Mouse (Mus musculus): ENCODE results near the gene Esp36.
"Not testable (repeated sequence)": the region's sequence is repeated elsewhere in the genome, so short reads cannot be mapped to it uniquely, and the experiment has no call there.

Esp36 gene

DNA sequence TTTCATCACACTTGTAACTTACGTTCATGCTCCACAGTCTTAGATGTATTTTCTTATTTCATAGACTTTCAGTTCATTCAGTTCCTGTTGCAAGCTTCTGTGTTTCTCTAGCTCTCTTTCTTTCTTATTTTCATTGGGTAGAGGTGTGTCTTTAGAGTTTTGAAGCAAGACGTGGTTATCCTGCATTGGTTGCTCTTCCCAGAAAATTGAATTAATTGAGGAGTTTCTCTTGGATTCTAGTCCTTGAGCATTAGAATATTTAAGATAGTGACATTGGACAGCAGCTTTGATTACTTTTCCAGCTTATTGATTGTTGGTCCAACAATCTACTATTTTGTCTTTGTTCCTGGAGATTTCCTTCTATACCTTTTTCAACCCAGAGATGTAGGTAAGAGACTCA is at the start of gene Esp36:
Esp36 (minus strand) TSS at position 101 of the 400 bp plus-strand sequence.
- DNase-seq (ENCODE audit: low spot score), result no peak

DNA sequence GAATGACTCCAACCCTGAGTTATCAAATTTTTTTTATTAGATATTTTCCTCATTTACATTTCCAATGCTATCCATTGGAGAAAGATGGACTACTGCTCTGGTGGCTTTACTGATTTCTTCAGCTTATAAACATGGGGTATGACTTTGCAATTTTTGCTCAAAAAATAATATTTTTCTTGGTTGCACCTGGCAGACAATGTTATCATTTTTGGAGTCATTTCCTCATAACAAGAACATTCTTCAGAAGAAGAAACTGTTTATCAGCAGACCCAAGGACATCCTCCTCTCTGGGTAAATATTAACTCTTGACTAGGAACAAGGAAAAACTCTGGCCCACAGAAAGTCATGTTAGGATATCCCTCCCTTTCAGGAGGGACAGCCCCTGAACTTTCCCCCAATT is 36.2 kb upstream of the Esp36 start:
- not testable (repeated sequence) for DNase-seq (ENCODE audit: low spot score)

DNA sequence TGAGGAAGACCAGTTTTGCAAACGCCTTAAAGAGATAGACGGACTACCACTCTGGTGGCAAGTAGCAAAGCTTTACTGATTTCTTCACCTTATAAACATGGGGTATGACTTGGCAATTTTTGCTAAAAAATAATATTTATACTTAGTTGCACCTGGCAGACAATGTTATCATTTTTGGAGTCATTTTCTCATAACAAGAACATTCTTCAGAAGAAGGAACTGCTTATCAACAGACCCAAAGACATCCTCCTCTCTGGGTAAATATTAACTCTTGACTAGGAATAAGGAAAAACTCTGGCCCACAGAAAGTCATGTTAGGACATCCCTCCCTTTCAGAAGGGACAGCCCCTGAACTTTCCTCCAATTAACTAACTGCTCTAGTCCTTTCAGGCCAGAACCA is 30.7 kb upstream of the Esp36 start:
- no peak for DNase-seq (ENCODE audit: low spot score)

DNA sequence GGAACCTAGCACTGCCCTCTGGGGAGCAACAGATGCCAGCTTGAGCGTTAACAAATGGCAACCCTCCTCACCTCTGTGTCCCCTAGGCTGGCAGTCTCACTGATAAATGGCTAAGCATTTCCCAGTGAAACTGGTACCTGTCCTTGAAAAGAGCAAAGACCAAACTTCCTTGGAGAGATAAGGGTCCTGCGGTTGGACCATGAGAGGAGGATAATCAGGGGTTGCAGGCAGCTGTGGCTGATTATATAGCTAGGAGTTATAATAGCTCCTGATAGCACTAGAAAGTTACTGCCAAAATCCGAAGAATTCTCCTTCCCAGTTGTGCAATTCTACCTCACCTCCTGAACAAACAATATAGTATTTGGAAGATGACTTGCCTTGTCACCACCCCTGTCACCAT is 13.8 kb downstream of the Esp36 start:
- DNase-seq (ENCODE audit: low spot score), result no peak

DNA sequence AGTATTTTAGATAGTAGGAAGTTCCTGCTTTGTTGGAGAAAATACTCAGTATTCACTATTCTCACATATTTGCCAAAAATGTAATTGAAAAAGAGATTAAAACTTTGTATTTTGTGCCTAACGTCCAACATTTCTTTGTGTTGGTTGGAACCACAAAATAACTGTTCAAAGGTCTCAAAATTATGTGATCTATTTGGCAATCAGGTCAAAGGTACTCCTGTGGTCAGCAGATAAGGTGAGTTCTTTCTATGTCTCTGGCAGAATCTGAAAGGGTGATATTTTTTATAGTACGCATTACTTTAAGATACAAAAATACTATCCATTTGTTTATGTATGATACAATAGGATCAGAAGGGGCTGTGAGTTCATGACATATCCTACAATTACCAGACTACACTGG is 28.2 kb downstream of the Esp36 start:
- DNase-seq (ENCODE audit: low spot score), result no peak

All from left cerebral cortex, adult 11 months (tissue).